Mouse (Mus musculus) T-helper 1 cell (primary cell): Measurements from ENCODE around the gene Gm9745.
"Not testable (repeated sequence)": the region's sequence is repeated elsewhere in the genome, so short reads cannot be mapped to it uniquely, and the experiment has no call there.

Experiments used
- in situ Hi-C: fragments of 300-600 bp; cut with MboI, MseI; formaldehyde crosslinking; loops from one replicate; pipeline ENCODE4 v1.15.1; 2025; ENCODE audit warnings: high pct_unique_total_duplicates

Gm9745 gene

GRCm38 (mm10) chr13:8905986-8906385 lies 42.0 kb downstream of the Gm9745 start:
- in situ Hi-C loops = not testable (repeated sequence)
